Mouse (Mus musculus) ovary, postnatal 10 days (tissue): Measurements from ENCODE around the gene Elmo3.

Source experiments
- DNase-seq: peaks from one replicate; pipeline ENCODE4 v3.0.0; 2022; ENCODE audit warnings: low spot score

Elmo3 gene

GRCm38 (mm10) chr8:105355179-105356024 is 50.0 kb downstream of the Elmo3 start:
- no peak for DNase-seq

- DNase-seq, result no peak
Observed at GRCm38 (mm10) chr8:105356681-105357080, 51.3 kb downstream of the Elmo3 start.

- no peak for DNase-seq
Observed at GRCm38 (mm10) chr8:105359208-105359607, 53.8 kb downstream of the Elmo3 start.

- DNase-seq, result no peak
Observed at GRCm38 (mm10) chr8:105359646-105360045, 54.2 kb downstream of the Elmo3 start.
